Mouse (Mus musculus) spleen, adult 2 months (tissue): ENCODE results near the gene Asb11.

Experiments used
- CTCF ChIP-seq: fragments of 200-500 bp; IDR thresholded peaks from 2 replicates; pipeline ENCODE4 v1.5.1; 2011; ENCODE audit warnings: mild to moderate bottlenecking, inconsistent platforms; ENCODE audit not compliant: insufficient read depth, insufficient read length, insufficient replicate concordance; ENCODE audit errors: extremely low read depth
- POLR2A ChIP-seq: fragments of 200-500 bp; IDR thresholded peaks from 2 replicates; pipeline ENCODE4 v1.6.1; 2011; ENCODE audit warnings: low read depth, low read length, inconsistent platforms

GRCm38 (mm10) chrX:164507068-164507467 is 70.3 kb downstream of the Asb11 start:
- TF ChIP-seq CTCF (no peak), POLR2A (no peak)
